Mouse (Mus musculus): ENCODE measurements around the gene Adal.

- no peak for TF ChIP-seq CTCF (IDR thresholded peaks at IDR 0.05; ENCODE audit: extremely low read depth, insufficient read depth, low read length)
- no peak for TF ChIP-seq POLR2A (IDR thresholded peaks at IDR 0.05; ENCODE audit: extremely low read depth, insufficient read depth, low read length)
These were observed 2.9 kb upstream of the Adal start for GRCm38 (mm10) chr2:121137371-121137770.
